Mouse (Mus musculus): ENCODE results near the gene Gm20388.
"Not testable (repeated sequence)": the region's sequence is repeated elsewhere in the genome, so short reads cannot be mapped to it uniquely, and the experiment has no call there.

Gene Gm20388

GRCm38 (mm10) chr8:120699565-120699964 lies 788.9 kb downstream of the Gm20388 start:
- no peak for DNase-seq (ENCODE audit: low spot score in 2 of 2)

GRCm38 (mm10) chr8:120700053-120700452 lies 789.4 kb downstream of the Gm20388 start:
- no peak for DNase-seq (ENCODE audit: low spot score in 2 of 2)

- DNase-seq (ENCODE audit: low spot score in 2 of 2): no peak
Observed at GRCm38 (mm10) chr8:120701758-120702465, 791.3 kb downstream of the Gm20388 start.

GRCm38 (mm10) chr8:120704203-120704602 lies 793.6 kb downstream of the Gm20388 start:
- DNase-seq (ENCODE audit: low spot score in 2 of 2): peak in 1 of 2 experiments; percentile 50

GRCm38 (mm10) chr8:120705163-120705562 lies 794.5 kb downstream of the Gm20388 start:
- DNase-seq (ENCODE audit: low spot score in 2 of 2): no peak

GRCm38 (mm10) chr8:120706193-120706592 lies 795.6 kb downstream of the Gm20388 start:
- DNase-seq (ENCODE audit: low spot score in 2 of 2): no peak

- DNase-seq (ENCODE audit: low spot score in 2 of 2): no peak
Observed at GRCm38 (mm10) chr8:120709176-120709575, 798.5 kb downstream of the Gm20388 start.

GRCm38 (mm10) chr8:120715200-120715599 lies 804.6 kb downstream of the Gm20388 start:
- peak in 1 of 2 experiments; percentile 50 for DNase-seq (ENCODE audit: low spot score in 2 of 2)

GRCm38 (mm10) chr8:120715996-120716680 lies 805.5 kb downstream of the Gm20388 start:
- no peak for DNase-seq (ENCODE audit: low spot score in 2 of 2)

- DNase-seq (ENCODE audit: low spot score in 2 of 2): no peak
Observed at GRCm38 (mm10) chr8:120719586-120720236, 809.1 kb downstream of the Gm20388 start.

GRCm38 (mm10) chr8:120723025-120723424 lies 812.4 kb downstream of the Gm20388 start:
- no peak for DNase-seq (ENCODE audit: low spot score in 2 of 2)

- DNase-seq (ENCODE audit: low spot score in 2 of 2): not testable (repeated sequence)
Observed at GRCm38 (mm10) chr8:120724096-120724495, 813.5 kb downstream of the Gm20388 start.

- no peak for DNase-seq (ENCODE audit: low spot score in 2 of 2)
Observed at GRCm38 (mm10) chr8:120724816-120725575, 814.4 kb downstream of the Gm20388 start.

- DNase-seq (ENCODE audit: low spot score in 2 of 2): no peak
Observed at GRCm38 (mm10) chr8:120725576-120725950, 814.9 kb downstream of the Gm20388 start.

GRCm38 (mm10) chr8:120726051-120726450 lies 815.4 kb downstream of the Gm20388 start:
- DNase-seq (ENCODE audit: low spot score in 2 of 2): no peak

- DNase-seq (ENCODE audit: low spot score in 2 of 2): no peak
Observed at GRCm38 (mm10) chr8:120728488-120729160, 818.0 kb downstream of the Gm20388 start.

- DNase-seq (ENCODE audit: low spot score in 2 of 2): no peak
Observed at GRCm38 (mm10) chr8:120731582-120731981, 820.9 kb downstream of the Gm20388 start.

GRCm38 (mm10) chr8:120732068-120732467 lies 821.4 kb downstream of the Gm20388 start:
- DNase-seq (ENCODE audit: low spot score in 2 of 2): no peak

- DNase-seq (ENCODE audit: low spot score in 2 of 2): peak; percentile 89
Observed at GRCm38 (mm10) chr8:120735770-120736481, 825.3 kb downstream of the Gm20388 start, which contains the start of gene Irf8. Irf8 (plus strand) TSS chr8:120736358.

- DNase-seq (ENCODE audit: low spot score in 2 of 2): no peak
Observed at GRCm38 (mm10) chr8:120736486-120736885, 825.8 kb downstream of the Gm20388 start.

- DNase-seq (ENCODE audit: low spot score in 2 of 2): no peak
Observed at GRCm38 (mm10) chr8:120737166-120737565, 826.5 kb downstream of the Gm20388 start.

All from heart, adult 9 months (tissue).